8 mouse cellular contexts compared by ENCODE assay signal in the genomic region with DNA sequence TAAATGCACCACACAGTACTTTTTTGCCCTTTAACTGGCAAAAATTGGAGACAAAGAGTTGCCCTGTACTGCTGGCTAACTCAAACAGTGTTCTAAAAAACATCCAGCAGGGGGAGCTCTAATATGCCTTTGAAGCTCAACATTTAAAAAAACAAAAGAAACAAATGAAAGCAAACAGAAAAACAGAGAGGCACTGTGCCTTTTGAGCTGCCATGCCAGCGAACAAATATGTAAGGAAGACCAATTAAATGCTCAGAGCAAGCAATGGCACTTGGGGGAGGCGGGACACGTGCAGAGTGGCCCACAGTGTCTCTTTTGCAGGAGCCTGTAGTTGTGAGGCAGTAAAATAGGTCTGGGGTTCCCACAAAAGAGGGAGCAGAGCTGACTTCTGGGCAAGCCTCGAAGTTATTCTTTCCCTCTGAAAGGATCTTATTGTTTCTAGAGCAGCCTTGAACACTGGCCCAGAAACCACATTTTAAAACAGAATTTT. TPM values are rescaled to one million over a fixed set of nuclear protein-coding genes. Genes with fewer than 3 reads are reported as not detected.
DNase-seq lines count a peak whose midpoint lies in the region; ATAC-seq lines count a peak whose summit lies in the region.

No protein-coding gene starts in this region.

- no peaks in the 10 kb centered on the region for H3K27me3 ChIP-seq in hindbrain, embryonic 14.5 days (ENCODE audit: control insufficient read depth, insufficient read depth, low read length)

- ATAC-seq in hindbrain, embryonic 14.5 days (ENCODE audit: low FRiP score), result peak; percentile 92

- H3K27ac ChIP-seq in hindbrain, embryonic 14.5 days, result peak overlapping the region; percentile 29

- 0% methylated on average over 4 of the region's 4 CpGs for WGBS in hindbrain, embryonic 14.5 days

- peak overlapping the region; percentile 27 for H3K4me2 ChIP-seq in hindbrain, embryonic 14.5 days (replicated peaks)

- H3K36me3 ChIP-seq in hindbrain, embryonic 14.5 days (replicated peaks; ENCODE audit: control insufficient read depth, insufficient read depth), result no peaks in the 10 kb centered on the region

- H3K4me3 ChIP-seq in hindbrain, embryonic 14.5 days (replicated peaks; ENCODE audit: low read length), result no peak overlapping the region

- no peaks in the 10 kb centered on the region for H3K9me3 ChIP-seq in hindbrain, embryonic 14.5 days (ENCODE audit: control insufficient read depth, low read length)

- H3K9ac ChIP-seq in hindbrain, embryonic 14.5 days, result peak overlapping the region; percentile 42; the same call in 1 of the 2 replicates

- peak; percentile 46 for DNase-seq in adrenal gland, adult 2 months
- DNase-seq in adrenal gland, postnatal 25 days, result no peak
- DNase-seq in cerebellum, adult 9-10 months, result peak; percentile 77
- DNase-seq in frontal cortex, adult 2 months (ENCODE audit: extremely low spot score in 1 of 2, low spot score in 1 of 2), result peak; percentile 69 to 87
- DNase-seq in hindbrain, embryonic 14.5 days (ENCODE audit: low spot score), result peak; percentile 91
- DNase-seq in layer of hippocampus, postnatal 25 days (ENCODE audit: extremely low spot score in 1 of 2, low spot score in 1 of 2), result peak; percentile 23 to 40
- peak; percentile 81 for DNase-seq in lung, postnatal 36 days
- DNase-seq in right cerebral cortex, postnatal 10 days (ENCODE audit: low spot score in 2 of 2), result peak; percentile 77 to 90

- H3K4me1 ChIP-seq in hindbrain, embryonic 14.5 days (replicated peaks; ENCODE audit: control insufficient read depth, insufficient read depth, low read length), result peaks cover 8% of the 10 kb centered on the region

RNA-seq across cellular contexts. Expression of a gene that starts 20.5 kb away (rescaled TPM):
- not detected for total RNA-seq in adrenal gland, adult 2 months (2021)
- polyA plus RNA-seq in adrenal gland, adult 2 months (2012; rRNA removed), result not detected in 2 replicates
- not detected in 2 replicates for total RNA-seq in adrenal gland, postnatal 25 days (2021)
- polyA plus RNA-seq in frontal cortex, adult 2 months (2012; rRNA removed), result 0.11 and 0.12 TPM in 2 replicates
- polyA plus RNA-seq in hindbrain, embryonic 14.5 days (2014; fragmentation: Nextera tagmentation; extraction: Ambion mirVana), result 0.20 TPM in 1 of 2 replicates, not detected in the other
- not detected for total RNA-seq in layer of hippocampus, postnatal 25 days (2021)

RNA-seq across cellular contexts. Expression of a gene that starts 30.9 kb away (rescaled TPM):
- 10 to 100 TPM; 14.5 to 16.2 TPM for total RNA-seq in adrenal gland, adult 2 months (2021)
- 6.5 and 12.6 TPM in 2 replicates for polyA plus RNA-seq in adrenal gland, adult 2 months (2012; rRNA removed)
- 16.9 and 22.0 TPM in 2 replicates for total RNA-seq in adrenal gland, postnatal 25 days (2021)
- 17.5 and 19.7 TPM in 2 replicates for polyA plus RNA-seq in frontal cortex, adult 2 months (2012; rRNA removed)
- 34.5 TPM in 2 replicates for polyA plus RNA-seq in hindbrain, embryonic 14.5 days (2014; fragmentation: Nextera tagmentation; extraction: Ambion mirVana)
- 10 to 100 TPM; 14.7 to 16.3 TPM for total RNA-seq in layer of hippocampus, postnatal 25 days (2021)
